13 mouse cellular contexts compared by ENCODE assay signal in genomic region chr9:91420441-91420840, GRCm38 (mm10). TPM values are rescaled to one million over a fixed set of nuclear protein-coding genes. Genes with fewer than 3 reads are reported as not detected.
DNase-seq lines count a peak whose midpoint lies in the region; ATAC-seq lines count a peak whose summit lies in the region.
"Had no signal": no experiment of that assay in that cellular context is flagged by ENCODE, and none has a peak within 500 bp of the region (broad histone marks: within the 10 kb centered on the region; RNA-seq: fewer than 3 reads in every experiment).

No protein-coding gene starts in this region.

- peaks cover 2% of the 10 kb centered on the region; the same call in 1 of the 2 replicates for H3K4me1 ChIP-seq in embryonic facial prominence, embryonic 10.5 days
- H3K4me1 ChIP-seq in hindbrain, embryonic 11.5 days (replicated peaks; ENCODE audit: control insufficient read depth, insufficient read depth, low read length) = no peaks in the 10 kb centered on the region
- H3K4me1 ChIP-seq in midbrain, embryonic 16.5 days (ENCODE audit: control insufficient read depth, insufficient read depth, low read length) = no peaks in the 10 kb centered on the region
- H3K4me1 ChIP-seq: heart, embryonic 10.5 days had no signal

- peak overlapping the region; percentile 33; the same call in 1 of the 2 replicates for H3K4me2 ChIP-seq in hindbrain, embryonic 11.5 days (replicated peaks; ENCODE audit: low read depth, low read length)
- H3K4me2 ChIP-seq in midbrain, embryonic 16.5 days (ENCODE audit: low read length) = peak overlapping the region; percentile 34

- no peaks in the 10 kb centered on the region for H3K36me3 ChIP-seq in embryonic facial prominence, embryonic 10.5 days (replicated peaks)
- no peaks in the 10 kb centered on the region for H3K36me3 ChIP-seq in hindbrain, embryonic 11.5 days (ENCODE audit: control insufficient read depth, insufficient read depth, low read length)
- H3K36me3 ChIP-seq in midbrain, embryonic 16.5 days (ENCODE audit: control insufficient read depth, insufficient read depth, low read length) = no peaks in the 10 kb centered on the region
- H3K36me3 ChIP-seq: heart, embryonic 10.5 days had no signal

- H3K9ac ChIP-seq in hindbrain, embryonic 11.5 days (ENCODE audit: low read depth, low read length) = no peak overlapping the region
- no peak overlapping the region for H3K9ac ChIP-seq in midbrain, embryonic 16.5 days (ENCODE audit: low read depth, low read length)
- H3K9ac ChIP-seq: liver, postnatal 0 days had no signal

- no peak overlapping the region for H3K27ac ChIP-seq in embryonic facial prominence, embryonic 10.5 days (replicated peaks)
- no peak overlapping the region for H3K27ac ChIP-seq in hindbrain, embryonic 11.5 days (ENCODE audit: low read depth, low read length)
- no peak overlapping the region for H3K27ac ChIP-seq in midbrain, embryonic 16.5 days (ENCODE audit: low read length)
- H3K27ac ChIP-seq: heart, embryonic 10.5 days had no signal

- H3K27me3 ChIP-seq in embryonic facial prominence, embryonic 10.5 days (replicated peaks; ENCODE audit: low read depth, poor library complexity, severe bottlenecking) = peaks cover 70% of the 10 kb centered on the region
- peaks cover 39% of the 10 kb centered on the region for H3K27me3 ChIP-seq in hindbrain, embryonic 11.5 days (ENCODE audit: control insufficient read depth, insufficient read depth, low read length)
- peaks cover 44% of the 10 kb centered on the region for H3K27me3 ChIP-seq in midbrain, embryonic 16.5 days (ENCODE audit: control insufficient read depth, insufficient read depth, low read depth, low read length)

- WGBS in embryonic facial prominence, embryonic 10.5 days = under 1% methylated on average over 18 of the region's 18 CpGs
- 2% methylated on average over 18 of the region's 18 CpGs for WGBS in hindbrain, embryonic 11.5 days
- under 1% methylated on average over 18 of the region's 18 CpGs for WGBS in midbrain, embryonic 16.5 days

- peak; percentile 30 for DNase-seq in embryo, embryonic 10 days (ENCODE audit: low spot score)
- no peak for DNase-seq in embryo, embryonic 11 days
- DNase-seq in embryonic facial prominence, embryonic 10.5 days (ENCODE audit: low spot score) = peak; percentile 37
- no peak for DNase-seq in hindbrain, embryonic 11.5 days (ENCODE audit: low spot score)
- no peak for DNase-seq in spleen, adult 18-20 months
- no peak for DNase-seq in lung, postnatal 10 days
- DNase-seq in frontal cortex, postnatal 10 days (ENCODE audit: low spot score in 2 of 2) = no peak
- DNase-seq: left cerebral cortex, postnatal 4 days; liver, postnatal 0 days had no signal

- ATAC-seq in hindbrain, embryonic 11.5 days (ENCODE audit: low FRiP score) = no peak
- no peak for ATAC-seq in midbrain, embryonic 16.5 days
- ATAC-seq: intestine, postnatal 0 days; liver, postnatal 0 days; Patski had no signal

- H3K9me3 ChIP-seq in embryonic facial prominence, embryonic 10.5 days = no peaks in the 10 kb centered on the region
- no peaks in the 10 kb centered on the region for H3K9me3 ChIP-seq in hindbrain, embryonic 11.5 days (ENCODE audit: control insufficient read depth, low read length)
- H3K9me3 ChIP-seq in midbrain, embryonic 16.5 days (replicated peaks; ENCODE audit: control insufficient read depth, low read length, poor library complexity, severe bottlenecking) = no peaks in the 10 kb centered on the region
- H3K9me3 ChIP-seq: heart, embryonic 10.5 days had no signal

- H3K4me3 ChIP-seq in embryonic facial prominence, embryonic 10.5 days = peak overlapping the region; percentile 33; the same call in 1 of the 2 replicates
- peak overlapping the region; percentile 16; the same call in 1 of the 2 replicates for H3K4me3 ChIP-seq in hindbrain, embryonic 11.5 days (ENCODE audit: low read depth, low read length)
- peak overlapping the region; percentile 2 for H3K4me3 ChIP-seq in midbrain, embryonic 16.5 days (ENCODE audit: low read depth, low read length)
- H3K4me3 ChIP-seq: heart, embryonic 10.5 days had no signal

RNA-seq across cellular contexts. Expression of gene Zic1, which starts 54.8 kb away (rescaled TPM):
- 1.5 and 1.7 TPM in 2 replicates for polyA plus RNA-seq in embryonic facial prominence, embryonic 10.5 days (2016; fragmentation: Nextera tagmentation; extraction: Ambion mirVana)
- polyA plus RNA-seq in hindbrain, embryonic 11.5 days (2014; fragmentation: Nextera tagmentation; extraction: Ambion mirVana) = 18.2 and 23.8 TPM in 2 replicates
- 9.1 and 20.6 TPM in 2 replicates for polyA plus RNA-seq in midbrain, embryonic 16.5 days (2015; fragmentation: Nextera tagmentation; extraction: Ambion mirVana)
- polyA plus RNA-seq: heart, embryonic 10.5 days; intestine, postnatal 0 days; liver, postnatal 0 days; Patski had no signal

RNA-seq across cellular contexts. Expression of gene Zic4, which starts 58.2 kb away (rescaled TPM):
- 4.0 and 5.5 TPM in 2 replicates for polyA plus RNA-seq in embryonic facial prominence, embryonic 10.5 days (2016; fragmentation: Nextera tagmentation; extraction: Ambion mirVana)
- polyA plus RNA-seq in hindbrain, embryonic 11.5 days (2014; fragmentation: Nextera tagmentation; extraction: Ambion mirVana) = 32.8 and 36.5 TPM in 2 replicates
- polyA plus RNA-seq in midbrain, embryonic 16.5 days (2015; fragmentation: Nextera tagmentation; extraction: Ambion mirVana) = 55.8 and 154 TPM in 2 replicates
- polyA plus RNA-seq: intestine, postnatal 0 days; liver, postnatal 0 days; Patski had no signal

Comparison
In these comparisons a context has a peak if more than half of its experiments do, and no peak if none do; other contexts are left out.
1. DNase-seq: peak in embryo, embryonic 10 days (single experiment) and embryonic facial prominence, embryonic 10.5 days (single experiment); none in embryo, embryonic 11 days (single experiment), hindbrain, embryonic 11.5 days (single experiment), spleen, adult 18-20 months (0 of 2), lung, postnatal 10 days (single experiment) and frontal cortex, postnatal 10 days (0 of 2).
2. Peak in every context shown above with its lines, with median percentiles within 50 percentile points of each other: H3K4me3 ChIP-seq.